28 mouse cellular contexts compared by ENCODE assay signal in genomic region chr19:52966339-52966738, GRCm38 (mm10).
A peak's percentile ranks its signal among the peaks of the same experiment; 100 is the strongest.
DNase-seq lines count a peak whose midpoint lies in the region; ATAC-seq and TF ChIP-seq lines count a peak whose summit lies in the region.
"Had no signal": no experiment of that assay in that cellular context is flagged by ENCODE, and none has a peak within 500 bp of the region (broad histone marks: within the 10 kb centered on the region; RNA-seq: fewer than 3 reads in every experiment).

No protein-coding gene starts in this region.

- DNase-seq in hindbrain, postnatal 0 days (ENCODE audit: low spot score): peak; percentile 5
- DNase-seq in hindbrain, embryonic 10.5 days (ENCODE audit: low spot score): no peak
- no peak for DNase-seq in midbrain, embryonic 14.5 days
- peak; percentile 25 for DNase-seq in R1 (ENCODE audit: low read depth, low spot score)
- DNase-seq in right cerebral cortex, postnatal 25 days: peak; percentile 28
- no peak for DNase-seq in thymus, postnatal 14 days
- DNase-seq: adrenal gland, postnatal 14 days; cerebellum, adult 2 months; cerebellum, postnatal 14 days; gastrocnemius, postnatal 25 days; heart, adult 11 months; kidney, adult 11 months; kidney, postnatal 14 days; liver; lung, adult 2 months; lung, postnatal 10 days; retina, postnatal 1 day; thymus, postnatal 36 days had no signal

- 26% methylated on average over 8 of the region's 8 CpGs for WGBS in hindbrain, postnatal 0 days
- 38% methylated on average over 8 of the region's 8 CpGs for WGBS in hindbrain, embryonic 10.5 days
- WGBS in midbrain, embryonic 15.5 days: 30% methylated on average over 8 of the region's 8 CpGs
- 19% methylated on average over 8 of the region's 8 CpGs for WGBS in midbrain, embryonic 14.5 days

- no peaks in the 10 kb centered on the region for H3K36me3 ChIP-seq in hindbrain, postnatal 0 days (ENCODE audit: insufficient read depth, low read length)
- H3K36me3 ChIP-seq in hindbrain, embryonic 10.5 days: no peaks in the 10 kb centered on the region
- H3K36me3 ChIP-seq in midbrain, embryonic 15.5 days (replicated peaks): no peaks in the 10 kb centered on the region
- H3K36me3 ChIP-seq in midbrain, embryonic 14.5 days (ENCODE audit: control insufficient read depth, insufficient read depth, low read length): no peaks in the 10 kb centered on the region
- H3K36me3 ChIP-seq: heart, embryonic 10.5 days; heart, embryonic 15.5 days; hindbrain, embryonic 12.5 days; neural tube, embryonic 15.5 days; stomach, embryonic 15.5 days had no signal

- no peaks in the 10 kb centered on the region for H3K4me1 ChIP-seq in hindbrain, postnatal 0 days (ENCODE audit: insufficient read depth, low read length)
- peaks cover 8% of the 10 kb centered on the region; the same call in 1 of the 2 replicates for H3K4me1 ChIP-seq in hindbrain, embryonic 10.5 days (replicated peaks)
- H3K4me1 ChIP-seq in midbrain, embryonic 15.5 days: 0 out of 2 replicates have a peak, but pooled peaks cover 6% of the 10 kb centered on the region
- no peaks in the 10 kb centered on the region for H3K4me1 ChIP-seq in midbrain, embryonic 14.5 days (ENCODE audit: control insufficient read depth, insufficient read depth, low read length)
- H3K4me1 ChIP-seq: heart, embryonic 10.5 days; heart, embryonic 15.5 days; hindbrain, embryonic 12.5 days; neural tube, embryonic 15.5 days; stomach, embryonic 15.5 days had no signal

- no peak overlapping the region for H3K4me3 ChIP-seq in hindbrain, postnatal 0 days (ENCODE audit: low read length)
- no peak overlapping the region for H3K4me3 ChIP-seq in hindbrain, embryonic 10.5 days
- no peak overlapping the region for H3K4me3 ChIP-seq in midbrain, embryonic 15.5 days
- H3K4me3 ChIP-seq in midbrain, embryonic 14.5 days (replicated peaks; ENCODE audit: low read depth, low read length): no peak overlapping the region
- H3K4me3 ChIP-seq: erythroblast, embryonic 14.5 days; heart, embryonic 10.5 days; heart, embryonic 15.5 days; hindbrain, embryonic 12.5 days; left cerebral cortex, adult 2 months; neural tube, embryonic 15.5 days; stomach, embryonic 15.5 days had no signal

- TF ChIP-seq CTCF in hindbrain, postnatal 0 days (IDR thresholded peaks at IDR 0.05; ENCODE audit: low read depth): no peak

- no peaks in the 10 kb centered on the region for H3K9me3 ChIP-seq in hindbrain, postnatal 0 days (ENCODE audit: low read length)
- H3K9me3 ChIP-seq in hindbrain, embryonic 10.5 days: no peaks in the 10 kb centered on the region
- H3K9me3 ChIP-seq in midbrain, embryonic 15.5 days: no peaks in the 10 kb centered on the region
- no peaks in the 10 kb centered on the region for H3K9me3 ChIP-seq in midbrain, embryonic 14.5 days (ENCODE audit: control insufficient read depth, low read length)
- H3K9me3 ChIP-seq: heart, embryonic 10.5 days; heart, embryonic 15.5 days; hindbrain, embryonic 12.5 days; neural tube, embryonic 15.5 days; stomach, embryonic 15.5 days had no signal

- no peak overlapping the region for H3K9ac ChIP-seq in hindbrain, postnatal 0 days (replicated peaks; ENCODE audit: low read length)
- no peak overlapping the region for H3K9ac ChIP-seq in midbrain, embryonic 15.5 days
- H3K9ac ChIP-seq in midbrain, embryonic 14.5 days (replicated peaks; ENCODE audit: low read length): no peak overlapping the region
- H3K9ac ChIP-seq: heart, embryonic 15.5 days; hindbrain, embryonic 12.5 days; liver, embryonic 14.5 days; neural tube, embryonic 15.5 days; stomach, embryonic 15.5 days had no signal

- no peak overlapping the region for H3K4me2 ChIP-seq in hindbrain, postnatal 0 days (ENCODE audit: low read depth, low read length)
- H3K4me2 ChIP-seq in midbrain, embryonic 15.5 days: no peak overlapping the region
- H3K4me2 ChIP-seq in midbrain, embryonic 14.5 days (ENCODE audit: low read length): no peak overlapping the region
- H3K4me2 ChIP-seq: heart, embryonic 15.5 days; hindbrain, embryonic 12.5 days; neural tube, embryonic 15.5 days; stomach, embryonic 15.5 days had no signal

- no peaks in the 10 kb centered on the region for H3K27me3 ChIP-seq in hindbrain, postnatal 0 days (ENCODE audit: insufficient read depth, low read length)
- no peaks in the 10 kb centered on the region for H3K27me3 ChIP-seq in hindbrain, embryonic 10.5 days (ENCODE audit: insufficient read depth, poor library complexity, severe bottlenecking)
- H3K27me3 ChIP-seq in midbrain, embryonic 15.5 days (replicated peaks): no peaks in the 10 kb centered on the region
- no peaks in the 10 kb centered on the region for H3K27me3 ChIP-seq in midbrain, embryonic 14.5 days (ENCODE audit: control insufficient read depth, insufficient read depth, low read length)
- H3K27me3 ChIP-seq: heart, embryonic 15.5 days; hindbrain, embryonic 12.5 days; neural tube, embryonic 15.5 days; Patski; stomach, embryonic 15.5 days had no signal

- H3K27ac ChIP-seq in hindbrain, postnatal 0 days: no peak overlapping the region
- no peak overlapping the region for H3K27ac ChIP-seq in hindbrain, embryonic 10.5 days
- no peak overlapping the region for H3K27ac ChIP-seq in midbrain, embryonic 15.5 days
- H3K27ac ChIP-seq in midbrain, embryonic 14.5 days (replicated peaks; ENCODE audit: low read depth, low read length): no peak overlapping the region
- H3K27ac ChIP-seq: heart, embryonic 10.5 days; heart, embryonic 15.5 days; hindbrain, embryonic 12.5 days; left cerebral cortex, adult 2 months; liver, embryonic 14.5 days; neural tube, embryonic 15.5 days; stomach, embryonic 15.5 days had no signal

- no peak for ATAC-seq in hindbrain, postnatal 0 days
- 0 out of 2 replicates have a peak, but pooled peaks have one; percentile 48 for ATAC-seq in midbrain, embryonic 15.5 days (replicated peaks)
- ATAC-seq in midbrain, embryonic 14.5 days (ENCODE audit: low FRiP score, low TSS enrichment): no peak
- ATAC-seq: Patski had no signal

Comparison
In these comparisons a context has a peak if more than half of its experiments do, and no peak if none do; other contexts are left out.
1. DNase-seq: peak in hindbrain, postnatal 0 days (single experiment), R1 (single experiment) and right cerebral cortex, postnatal 25 days (single experiment); none in hindbrain, embryonic 10.5 days (single experiment), midbrain, embryonic 14.5 days (single experiment) and thymus, postnatal 14 days (single experiment).